Mouse (Mus musculus) forelimb bud, embryonic 11.5 days (tissue): ENCODE measurements around the gene Cep83.

Experiments used
- DNase-seq: peaks from one replicate; pipeline ENCODE4 v3.0.0-alpha.2; 2012; ENCODE audit warnings: low read depth, low spot score

Gene Cep83

DNA sequence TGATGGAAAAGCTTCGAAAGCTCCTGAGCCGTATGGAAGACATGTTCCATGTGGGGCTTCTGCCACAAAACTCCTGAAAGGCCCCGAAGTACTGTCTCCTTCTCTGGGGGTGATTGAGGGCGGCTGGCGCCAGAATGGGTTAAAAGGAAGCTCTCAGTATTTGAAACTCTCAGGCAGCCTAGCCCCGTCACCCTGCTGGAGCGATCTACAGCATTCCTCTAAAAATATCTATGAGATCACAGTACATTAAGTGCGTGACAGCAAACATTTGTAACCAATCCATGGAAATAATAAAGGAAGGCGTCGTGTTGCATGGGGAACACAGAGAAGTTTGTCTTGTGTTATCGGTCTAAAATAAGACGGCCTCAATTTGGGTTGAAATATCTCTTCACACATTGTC, 138.0 kb downstream of the Cep83 start:
- DNase-seq = no peak

GRCm38 (mm10) chr10:94827325-94827724, 138.9 kb downstream of the Cep83 start:
- no peak for DNase-seq

GRCm38 (mm10) chr10:94827890-94828733, 139.7 kb downstream of the Cep83 start:
- DNase-seq = no peak

DNA sequence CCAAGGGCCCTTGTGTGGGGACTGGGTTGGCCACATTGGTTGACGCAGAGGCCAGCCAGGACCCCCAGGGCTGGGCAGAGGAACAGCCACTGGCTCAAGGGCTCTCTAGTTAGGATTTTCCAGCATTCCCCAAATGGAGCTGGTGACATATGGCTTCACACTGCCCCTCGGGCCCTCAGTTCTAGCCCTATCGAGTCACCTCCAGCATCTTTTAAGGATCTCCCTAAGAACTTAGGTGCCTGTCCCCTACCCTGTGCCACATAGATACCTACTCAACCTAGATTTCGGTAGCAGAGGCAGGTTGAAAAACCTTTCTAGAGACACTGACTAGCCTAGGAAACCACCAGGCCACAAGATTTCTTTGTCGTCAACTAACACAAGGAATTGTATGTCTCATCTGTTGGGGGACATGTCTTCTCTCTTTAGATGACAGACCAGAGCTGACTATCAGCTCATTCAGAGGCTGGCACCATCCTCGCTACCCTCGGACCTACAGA, 140.3 kb downstream of the Cep83 start:
- DNase-seq = no peak

- no peak for DNase-seq
Observed at GRCm38 (mm10) chr10:94829407-94829806, 141.0 kb downstream of the Cep83 start.

DNA sequence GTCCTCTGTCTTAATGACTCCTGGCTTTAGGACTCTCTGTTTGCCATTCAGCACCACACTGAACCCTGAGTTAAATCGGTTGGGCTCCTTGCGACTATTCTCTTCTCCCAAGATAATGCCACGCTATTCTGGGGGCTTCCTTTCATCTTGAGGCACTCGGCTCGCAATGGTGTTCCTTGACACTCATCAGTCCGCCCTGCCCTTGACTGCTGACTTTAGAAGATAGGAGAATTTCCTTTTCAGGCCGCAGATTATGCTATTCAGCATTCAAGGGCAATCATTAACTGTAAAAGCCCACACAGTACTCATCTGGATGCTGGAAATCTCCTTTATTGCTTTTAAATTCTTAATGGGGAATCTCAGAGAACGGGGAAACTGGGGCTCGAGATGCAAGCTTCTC, 147.4 kb downstream of the Cep83 start:
- no peak for DNase-seq
